Comparison of ENCODE assay signal across 21 mouse cellular contexts in the genomic region with DNA sequence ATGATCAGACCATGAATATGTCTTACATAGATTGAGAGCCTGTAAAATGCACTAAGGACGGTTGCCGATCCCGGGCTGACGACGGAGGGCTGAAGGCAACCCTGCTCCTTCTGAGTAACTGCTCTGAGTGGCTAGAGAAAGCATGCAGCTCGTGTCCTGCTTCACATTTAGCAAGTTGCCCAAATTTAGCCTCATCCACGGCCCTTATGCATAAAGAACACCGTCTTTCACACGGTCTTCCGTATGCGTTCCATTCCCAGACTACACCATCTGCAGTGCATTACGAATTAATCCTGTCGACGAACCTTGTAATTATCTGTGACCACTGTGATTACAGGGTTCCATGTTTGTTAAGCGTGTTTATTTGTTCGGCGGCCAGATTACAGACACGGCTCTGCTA. TPM values are rescaled to one million over a fixed set of nuclear protein-coding genes. Genes with fewer than 3 reads are reported as not detected.
A peak's percentile ranks its signal among the peaks of the same experiment; 100 is the strongest.
DNase-seq lines count a peak whose midpoint lies in the region; ATAC-seq and TF ChIP-seq lines count a peak whose summit lies in the region.
"Had no signal": no experiment of that assay in that cellular context is flagged by ENCODE, and none has a peak within 500 bp of the region (broad histone marks: within the 10 kb centered on the region; RNA-seq: fewer than 3 reads in every experiment).

No protein-coding gene starts in this region.

- H3K9ac ChIP-seq in embryonic facial prominence, embryonic 15.5 days = no peak overlapping the region
- no peak overlapping the region for H3K9ac ChIP-seq in hindbrain, postnatal 0 days (replicated peaks; ENCODE audit: low read length)
- no peak overlapping the region for H3K9ac ChIP-seq in midbrain, embryonic 16.5 days (ENCODE audit: low read depth, low read length)

- peaks cover 34% of the 10 kb centered on the region for H3K27me3 ChIP-seq in embryonic facial prominence, embryonic 15.5 days
- H3K27me3 ChIP-seq in hindbrain, postnatal 0 days (ENCODE audit: insufficient read depth, low read length) = no peaks in the 10 kb centered on the region
- H3K27me3 ChIP-seq in midbrain, embryonic 16.5 days (ENCODE audit: control insufficient read depth, insufficient read depth, low read depth, low read length) = no peaks in the 10 kb centered on the region
- H3K27me3 ChIP-seq: hindbrain, embryonic 15.5 days had no signal

- no peak overlapping the region for H3K4me2 ChIP-seq in embryonic facial prominence, embryonic 15.5 days (replicated peaks)
- no peak overlapping the region for H3K4me2 ChIP-seq in hindbrain, postnatal 0 days (ENCODE audit: low read depth, low read length)
- H3K4me2 ChIP-seq in midbrain, embryonic 16.5 days (ENCODE audit: low read length) = no peak overlapping the region

- no peaks in the 10 kb centered on the region for H3K36me3 ChIP-seq in embryonic facial prominence, embryonic 15.5 days
- H3K36me3 ChIP-seq in hindbrain, postnatal 0 days (ENCODE audit: insufficient read depth, low read length) = 0 out of 2 replicates have a peak, but pooled peaks cover under 1% of the 10 kb centered on the region
- H3K36me3 ChIP-seq in midbrain, embryonic 16.5 days (ENCODE audit: control insufficient read depth, insufficient read depth, low read length) = 0 out of 2 replicates have a peak, but pooled peaks cover 4% of the 10 kb centered on the region
- H3K36me3 ChIP-seq: heart, embryonic 13.5 days; hindbrain, embryonic 15.5 days had no signal

- intact Hi-C loops in left cerebral cortex, adult 2 months (cut with DNase I) = no loop called here
- intact Hi-C loops in heart, postnatal 10 days (cut with DNase I) = no loop called here

- H3K4me3 ChIP-seq in left cerebral cortex, adult 2 months = no peak overlapping the region
- no peak overlapping the region for H3K4me3 ChIP-seq in embryonic facial prominence, embryonic 15.5 days (replicated peaks)
- H3K4me3 ChIP-seq in hindbrain, postnatal 0 days (ENCODE audit: low read length) = no peak overlapping the region
- H3K4me3 ChIP-seq in midbrain, embryonic 16.5 days (ENCODE audit: low read depth, low read length) = no peak overlapping the region

- ATAC-seq in embryonic facial prominence, embryonic 15.5 days (ENCODE audit: insufficient number of reproducible peaks, low FRiP score, low TSS enrichment, low read depth) = peak; percentile 21; the same call in 1 of the 2 replicates
- no peak for ATAC-seq in hindbrain, postnatal 0 days
- ATAC-seq in midbrain, embryonic 16.5 days = no peak

- WGBS in embryonic facial prominence, embryonic 15.5 days = 31% methylated on average over 18 of the region's 18 CpGs
- 59% methylated on average over 18 of the region's 18 CpGs for WGBS in hindbrain, postnatal 0 days
- 63% methylated on average over 18 of the region's 18 CpGs for WGBS in midbrain, embryonic 16.5 days

- no peak for DNase-seq in left cerebral cortex, adult 2 months (ENCODE audit: extremely low spot score in 1 of 2, low spot score in 2 of 2)
- DNase-seq in left cerebral cortex, adult 8-10 months (ENCODE audit: low spot score in 2 of 2) = no peak
- DNase-seq in hindbrain, postnatal 0 days (ENCODE audit: low spot score) = no peak
- DNase-seq in cerebellum, postnatal 25 days = no peak
- DNase-seq in frontal cortex, adult 2 months (ENCODE audit: extremely low spot score in 1 of 2, low spot score in 1 of 2) = no peak
- DNase-seq in heart, postnatal 10 days = no peak
- DNase-seq: adrenal gland, postnatal 25 days; cerebellum, postnatal 36 days; gastrocnemius, postnatal 14 days; layer of hippocampus, adult 9-11 months; lung, postnatal 36 days; thymus, postnatal 25 days had no signal

- peaks cover 14% of the 10 kb centered on the region for H3K4me1 ChIP-seq in embryonic facial prominence, embryonic 15.5 days
- H3K4me1 ChIP-seq in hindbrain, postnatal 0 days (ENCODE audit: insufficient read depth, low read length) = peaks cover 12% of the 10 kb centered on the region; the same call in 1 of the 2 replicates
- peaks cover 33% of the 10 kb centered on the region for H3K4me1 ChIP-seq in midbrain, embryonic 16.5 days (ENCODE audit: control insufficient read depth, insufficient read depth, low read length)

- no peak for TF ChIP-seq CTCF in left cerebral cortex, adult 2 months (IDR thresholded peaks at IDR 0.05)
- no peak for TF ChIP-seq CTCF in hindbrain, postnatal 0 days (IDR thresholded peaks at IDR 0.05; ENCODE audit: low read depth)

- no peaks in the 10 kb centered on the region for H3K9me3 ChIP-seq in embryonic facial prominence, embryonic 15.5 days (replicated peaks)
- no peaks in the 10 kb centered on the region for H3K9me3 ChIP-seq in hindbrain, postnatal 0 days (ENCODE audit: low read length)
- no peaks in the 10 kb centered on the region for H3K9me3 ChIP-seq in midbrain, embryonic 16.5 days (replicated peaks; ENCODE audit: control insufficient read depth, low read length, poor library complexity, severe bottlenecking)
- H3K9me3 ChIP-seq: heart, embryonic 13.5 days; hindbrain, embryonic 15.5 days had no signal

- H3K27ac ChIP-seq in left cerebral cortex, adult 2 months = peak overlapping the region; percentile 86
- H3K27ac ChIP-seq in embryonic facial prominence, embryonic 15.5 days (replicated peaks) = peak overlapping the region; percentile 76
- peak overlapping the region; percentile 41; the same call in 1 of the 2 replicates for H3K27ac ChIP-seq in hindbrain, postnatal 0 days
- peak overlapping the region; percentile 50 for H3K27ac ChIP-seq in midbrain, embryonic 16.5 days (ENCODE audit: low read length)
- H3K27ac ChIP-seq: heart, embryonic 13.5 days; kidney, postnatal 0 days had no signal

RNA-seq across cellular contexts. Expression of gene Asphd2, which starts 1.4 kb away (rescaled TPM):
- 100 to 1,000 TPM; 180 to 183 TPM for total RNA-seq in left cerebral cortex, adult 2 months (2021)
- total RNA-seq in left cerebral cortex, adult 8-10 months (2022) = 100 to 1,000 TPM; 168 to 189 (median 175) TPM
- 18.3 and 19.4 TPM in 2 replicates for polyA plus RNA-seq in embryonic facial prominence, embryonic 15.5 days (2015; fragmentation: Nextera tagmentation; extraction: Ambion mirVana)
- 143 and 164 TPM in 2 replicates for total RNA-seq in hindbrain, postnatal 0 days (2014; rRNA removed)
- 113 and 118 TPM in 2 replicates for polyA plus RNA-seq in hindbrain, postnatal 0 days (2015; fragmentation: Nextera tagmentation; extraction: Ambion mirVana)
- polyA plus RNA-seq in midbrain, embryonic 16.5 days (2015; fragmentation: Nextera tagmentation; extraction: Ambion mirVana) = 58.8 and 66.2 TPM in 2 replicates
- polyA plus RNA-seq in frontal cortex, adult 2 months (2012; rRNA removed) = 146 and 153 TPM in 2 replicates
- total RNA-seq in heart, postnatal 10 days (2021) = 1 to 10 TPM in 1 of 2 experiments, under 1 TPM in 1; 0.57 to 1.1 TPM
- total RNA-seq: monocyte, adult 5-6 weeks had no signal
- polyA plus RNA-seq: liver, embryonic 16.5 days had no signal

RNA-seq across cellular contexts. Expression of gene Gm6583, which starts 40.2 kb away (rescaled TPM):
- not detected for total RNA-seq in left cerebral cortex, adult 2 months (2021)
- under 1 TPM in 1 of 4 experiments, not detected in 3; 0.14 TPM for total RNA-seq in left cerebral cortex, adult 8-10 months (2022)
- polyA plus RNA-seq in embryonic facial prominence, embryonic 15.5 days (2015; fragmentation: Nextera tagmentation; extraction: Ambion mirVana) = 0.29 and 0.31 TPM in 2 replicates
- total RNA-seq in hindbrain, postnatal 0 days (2014; rRNA removed) = not detected in 2 replicates
- polyA plus RNA-seq in hindbrain, postnatal 0 days (2015; fragmentation: Nextera tagmentation; extraction: Ambion mirVana) = 0.06 TPM in 1 of 2 replicates, not detected in the other
- 0.17 and 0.29 TPM in 2 replicates for polyA plus RNA-seq in midbrain, embryonic 16.5 days (2015; fragmentation: Nextera tagmentation; extraction: Ambion mirVana)
- polyA plus RNA-seq in frontal cortex, adult 2 months (2012; rRNA removed) = 0.04 TPM in 1 of 2 replicates, not detected in the other
- total RNA-seq in heart, postnatal 10 days (2021) = under 1 TPM; 0.10 to 0.19 TPM
- total RNA-seq: gastrocnemius, postnatal 14 days; left cerebral cortex, postnatal 36 days; monocyte, adult 5-6 weeks had no signal

RNA-seq across cellular contexts. Expression of gene Gm6588, which starts 53.2 kb away (rescaled TPM):
- not detected for total RNA-seq in left cerebral cortex, adult 2 months (2021)
- not detected for total RNA-seq in left cerebral cortex, adult 8-10 months (2022)
- polyA plus RNA-seq in embryonic facial prominence, embryonic 15.5 days (2015; fragmentation: Nextera tagmentation; extraction: Ambion mirVana) = not detected in 2 replicates
- not detected in 2 replicates for total RNA-seq in hindbrain, postnatal 0 days (2014; rRNA removed)
- polyA plus RNA-seq in hindbrain, postnatal 0 days (2015; fragmentation: Nextera tagmentation; extraction: Ambion mirVana) = 0.25 and 0.58 TPM in 2 replicates
- polyA plus RNA-seq in midbrain, embryonic 16.5 days (2015; fragmentation: Nextera tagmentation; extraction: Ambion mirVana) = 1.0 and 1.6 TPM in 2 replicates
- not detected in 2 replicates for polyA plus RNA-seq in frontal cortex, adult 2 months (2012; rRNA removed)
- not detected for total RNA-seq in heart, postnatal 10 days (2021)
- total RNA-seq: adrenal gland, postnatal 25 days; gastrocnemius, postnatal 14 days; left cerebral cortex, postnatal 36 days; MEL; monocyte, adult 5-6 weeks had no signal
- polyA plus RNA-seq: heart, embryonic 13.5 days; kidney, postnatal 0 days; liver, embryonic 16.5 days had no signal

RNA-seq across cellular contexts. Expression of gene Hps4, which starts 53.2 kb away (rescaled TPM):
- 10 to 100 TPM; 26.9 to 38.3 TPM for total RNA-seq in left cerebral cortex, adult 2 months (2021)
- total RNA-seq in left cerebral cortex, adult 8-10 months (2022) = 10 to 100 TPM; 23.0 to 32.2 (median 27.6) TPM
- polyA plus RNA-seq in embryonic facial prominence, embryonic 15.5 days (2015; fragmentation: Nextera tagmentation; extraction: Ambion mirVana) = 37.6 and 37.7 TPM in 2 replicates
- 43.9 and 45.6 TPM in 2 replicates for total RNA-seq in hindbrain, postnatal 0 days (2014; rRNA removed)
- 32.7 and 33.6 TPM in 2 replicates for polyA plus RNA-seq in hindbrain, postnatal 0 days (2015; fragmentation: Nextera tagmentation; extraction: Ambion mirVana)
- polyA plus RNA-seq in midbrain, embryonic 16.5 days (2015; fragmentation: Nextera tagmentation; extraction: Ambion mirVana) = 41.8 and 45.6 TPM in 2 replicates
- 41.4 and 42.5 TPM in 2 replicates for polyA plus RNA-seq in frontal cortex, adult 2 months (2012; rRNA removed)
- 10 to 100 TPM; 11.5 to 12.8 TPM for total RNA-seq in heart, postnatal 10 days (2021)

RNA-seq across cellular contexts. Expression of gene Srrd, which starts 53.2 kb away (rescaled TPM):
- total RNA-seq in left cerebral cortex, adult 2 months (2021) = 10 to 100 TPM; 23.1 to 29.9 TPM
- 10 to 100 TPM; 25.8 to 27.9 (median 26.8) TPM for total RNA-seq in left cerebral cortex, adult 8-10 months (2022)
- polyA plus RNA-seq in embryonic facial prominence, embryonic 15.5 days (2015; fragmentation: Nextera tagmentation; extraction: Ambion mirVana) = 35.3 and 46.6 TPM in 2 replicates
- 84.3 and 92.0 TPM in 2 replicates for total RNA-seq in hindbrain, postnatal 0 days (2014; rRNA removed)
- polyA plus RNA-seq in hindbrain, postnatal 0 days (2015; fragmentation: Nextera tagmentation; extraction: Ambion mirVana) = 49.1 and 56.0 TPM in 2 replicates
- polyA plus RNA-seq in midbrain, embryonic 16.5 days (2015; fragmentation: Nextera tagmentation; extraction: Ambion mirVana) = 51.7 and 56.8 TPM in 2 replicates
- polyA plus RNA-seq in frontal cortex, adult 2 months (2012; rRNA removed) = 55.5 and 58.8 TPM in 2 replicates
- 10 to 100 TPM; 10.2 to 12.5 TPM for total RNA-seq in heart, postnatal 10 days (2021)

Comparison
In these comparisons a context has a peak if more than half of its experiments do, and no peak if none do; other contexts are left out.
1. RNA of gene Asphd2, which starts 1.4 kb away (total RNA-seq): 180 to 183 TPM in left cerebral cortex, adult 2 months, 168 to 189 TPM in left cerebral cortex, adult 8-10 months and 143 to 164 TPM in hindbrain, postnatal 0 days; 0.57 to 1.1 TPM in heart, postnatal 10 days; every median in the first group is over 10 times any median in the second.
2. Peak in every context shown above with its lines, with median percentiles within 50 percentile points of each other: H3K27ac ChIP-seq.